Mouse (Mus musculus): ENCODE measurements around the gene Smndc1.

DNA sequence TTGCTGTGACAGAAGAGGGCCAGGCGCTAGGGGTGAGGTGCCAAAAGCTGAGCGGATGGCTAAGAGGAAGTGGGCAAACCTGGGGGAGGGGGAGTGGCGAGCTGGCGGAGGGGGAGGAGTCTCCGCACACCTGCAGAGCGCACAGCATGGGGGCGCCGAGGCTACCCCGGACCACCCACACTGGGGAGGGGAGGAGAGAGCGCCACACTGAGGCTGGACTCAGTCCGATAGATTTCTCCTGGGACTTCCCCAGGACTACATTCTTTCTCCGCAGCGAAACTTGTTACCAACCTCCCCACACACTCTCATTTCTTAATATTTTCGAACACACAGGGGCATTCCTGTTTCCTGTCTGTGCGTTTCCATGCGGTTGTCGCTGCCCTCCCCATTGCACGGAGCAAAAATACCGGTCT lies 33.0 kb upstream of the Smndc1 start:
- TF ChIP-seq CTCF (IDR thresholded peaks at IDR 0.05) = no peak
- TF ChIP-seq EP300 (IDR thresholded peaks at IDR 0.05) = no peak

All from lung, postnatal 0 days (tissue).